Mouse (Mus musculus) CH12.LX (cell line): ENCODE measurements at regions not wholly inside any gene's neighbourhood (a gene's known extent, or its start where the extent isn't known, plus 50 kb on each side); places are given as distances from the start of the nearest gene placed in this dataset.

ENCODE experiments used
- DNase-seq: peaks from one replicate; pipeline ENCODE4 v3.0.0-alpha.2; 2013; ENCODE audit errors: extremely low read depth
- H3K27ac ChIP-seq: 2 replicates; pipeline ENCODE4 v1.5.1; 2012; ENCODE audit warnings: low read depth, mild to moderate bottlenecking, control low read depth, moderate library complexity; ENCODE audit not compliant: insufficient read depth
- H3K27me3 ChIP-seq: replicated peaks from 2 replicates; pipeline ENCODE3; 2012; ENCODE audit warnings: inconsistent platforms
- H3K36me3 ChIP-seq, 2 experiments: replicated peaks in 1 of 2; 2 replicates each; pipeline versions ENCODE3 to v1.6.1; 2012; ENCODE audit warnings: inconsistent platforms in 1 of 2, low read length in 1 of 2, mild to moderate bottlenecking in 1 of 2, mixed read lengths in 1 of 2, moderate library complexity in 1 of 2; ENCODE audit not compliant: control insufficient read depth in 1 of 2, insufficient read depth in 1 of 2
- H3K4me1 ChIP-seq, 2 experiments: 2 replicates each; pipeline ENCODE4 v1.6.1; 2012; ENCODE audit warnings: inconsistent platforms in 1 of 2, moderate library complexity in 1 of 2; ENCODE audit not compliant: insufficient read depth in 2 of 2, control insufficient read depth in 1 of 2
- H3K4me2 ChIP-seq: 2 replicates; pipeline ENCODE4 v1.6.1; 2012; ENCODE audit warnings: low read depth, mild to moderate bottlenecking, control low read depth; ENCODE audit not compliant: poor library complexity, insufficient read depth, severe bottlenecking
- H3K4me3 ChIP-seq, 3 experiments: fragments of 150-350 bp in 1 of 3; sonication (generic) in 1 of 3; replicated peaks in 1 of 3; 2 replicates each; pipeline versions ENCODE3 to v1.5.1; 2011 to 2012; ENCODE audit warnings: low read depth in 2 of 3, low read length in 2 of 3, mild to moderate bottlenecking in 2 of 3, moderate library complexity in 2 of 3, control low read depth in 1 of 3, improper control_type of control experiment in 1 of 3, inconsistent platforms in 1 of 3, mixed read lengths in 1 of 3; ENCODE audit not compliant: poor library complexity in 1 of 3
- H3K79me2 ChIP-seq: replicated peaks from 2 replicates; pipeline ENCODE4 v1.6.1; 2012; ENCODE audit warnings: mild to moderate bottlenecking, moderate library complexity; ENCODE audit not compliant: control insufficient read depth, poor library complexity, insufficient read depth, severe bottlenecking; ENCODE audit errors: extremely low read depth
- H3K9ac ChIP-seq: 2 replicates; pipeline ENCODE4 v1.6.1; 2012; ENCODE audit warnings: low read depth, mild to moderate bottlenecking, control low read depth, moderate library complexity; ENCODE audit not compliant: insufficient read depth
- H3K9me3 ChIP-seq: replicated peaks from 2 replicates; pipeline ENCODE3; 2012; ENCODE audit warnings: low read length, inconsistent platforms, mixed read lengths
- BHLHE40 ChIP-seq: IDR thresholded peaks from 2 replicates; pipeline ENCODE4 v1.6.1; 2011; ENCODE audit warnings: mild to moderate bottlenecking, low read depth, low read length, improper control_type of control experiment
- CHD2 ChIP-seq: IDR thresholded peaks from 2 replicates; pipeline ENCODE4 v1.6.1; 2011; ENCODE audit warnings: low read length, improper control_type of control experiment
- CTCF ChIP-seq, 2 experiments: IDR thresholded peaks in 1 of 2; conservative IDR thresholded peaks in 1 of 2; 2 replicates each; pipeline ENCODE4 v1.5.1; 2011 to 2012; ENCODE audit warnings: low read depth in 2 of 2, low read length in 2 of 2, improper control_type of control experiment in 1 of 2, inconsistent platforms in 1 of 2, mild to moderate bottlenecking in 1 of 2, moderate library complexity in 1 of 2
- ELF1 ChIP-seq: IDR thresholded peaks from 2 replicates; pipeline ENCODE4 v1.6.1; 2014; ENCODE audit warnings: low read depth, mild to moderate bottlenecking, inconsistent platforms, low read length, improper control_type of control experiment
- EP300 ChIP-seq: IDR thresholded peaks from 2 replicates; pipeline ENCODE4 v1.6.1; 2011; ENCODE audit warnings: low read length, improper control_type of control experiment
- ETS1 ChIP-seq: conservative IDR thresholded peaks from 2 replicates; pipeline ENCODE4 v1.6.1; 2012; ENCODE audit warnings: low read depth, mild to moderate bottlenecking, inconsistent platforms, low read length, improper control_type of control experiment, moderate library complexity
- GABPA ChIP-seq: IDR thresholded peaks from 2 replicates; pipeline ENCODE4 v1.6.1; 2012; ENCODE audit warnings: low read depth, low read length, improper control_type of control experiment, inconsistent platforms; ENCODE audit not compliant: insufficient replicate concordance
- IRF4 ChIP-seq: IDR thresholded peaks from 2 replicates; pipeline ENCODE4 v1.6.1; 2014; ENCODE audit warnings: low read depth, mild to moderate bottlenecking, inconsistent platforms, low read length, improper control_type of control experiment
- KAT2A ChIP-seq: IDR thresholded peaks from 2 replicates; pipeline ENCODE4 v1.6.1; 2012; ENCODE audit warnings: low read length, improper control_type of control experiment, inconsistent platforms; ENCODE audit not compliant: insufficient replicate concordance
- MAFK ChIP-seq: IDR thresholded peaks from 2 replicates; pipeline ENCODE4 v1.6.1; 2011; ENCODE audit warnings: low read length, improper control_type of control experiment; ENCODE audit not compliant: insufficient replicate concordance
- MAX ChIP-seq: IDR thresholded peaks from 2 replicates; pipeline ENCODE4 v1.6.1; 2011; ENCODE audit warnings: low read length, improper control_type of control experiment
- MYC ChIP-seq: IDR thresholded peaks from 2 replicates; pipeline ENCODE4 v1.6.1; 2011; ENCODE audit warnings: low read depth, mild to moderate bottlenecking, improper control_type of control experiment, low read length
- NELFE ChIP-seq: IDR thresholded peaks from 2 replicates; pipeline ENCODE4 v1.6.1; 2011; ENCODE audit warnings: low read depth, low read length, improper control_type of control experiment
- NRF1 ChIP-seq: IDR thresholded peaks from 2 replicates; pipeline ENCODE4 v1.6.1; 2014; ENCODE audit warnings: low read depth, mild to moderate bottlenecking, inconsistent platforms, low read length, improper control_type of control experiment, moderate library complexity
- PAX5 ChIP-seq: IDR thresholded peaks from 2 replicates; pipeline ENCODE4 v1.6.1; 2012; ENCODE audit warnings: low read length, inconsistent platforms, mixed read lengths
- POLR2A ChIP-seq: IDR thresholded peaks from 2 replicates; pipeline ENCODE4 v1.6.1; 2011; ENCODE audit warnings: low read depth, mild to moderate bottlenecking, improper control_type of control experiment, low read length
- POLR2AphosphoS2 ChIP-seq: IDR thresholded peaks from 2 replicates; pipeline ENCODE4 v1.6.1; 2011; ENCODE audit warnings: low read depth, low read length, improper control_type of control experiment
- RAD21 ChIP-seq: IDR thresholded peaks from 2 replicates; pipeline ENCODE4 v1.6.1; 2011; ENCODE audit warnings: low read depth, mild to moderate bottlenecking, low read length, improper control_type of control experiment, moderate library complexity
- RCOR1 ChIP-seq: conservative IDR thresholded peaks from 2 replicates; pipeline ENCODE4 v1.6.1; 2012; ENCODE audit warnings: low read depth, mild to moderate bottlenecking, inconsistent platforms, low read length, improper control_type of control experiment
- UBTF ChIP-seq: IDR thresholded peaks from 2 replicates; pipeline ENCODE4 v1.6.1; 2012; ENCODE audit warnings: low read depth, mild to moderate bottlenecking, inconsistent platforms, low read length, improper control_type of control experiment, moderate library complexity
- USF1 ChIP-seq: IDR thresholded peaks from 2 replicates; pipeline ENCODE4 v1.6.1; 2014; ENCODE audit warnings: low read depth, mild to moderate bottlenecking, inconsistent platforms, low read length, improper control_type of control experiment
- USF2 ChIP-seq: conservative IDR thresholded peaks from 2 replicates; pipeline ENCODE4 v1.6.1; 2011; ENCODE audit warnings: low read depth, low read length, improper control_type of control experiment
- ZC3H11A ChIP-seq: IDR thresholded peaks from 2 replicates; pipeline ENCODE4 v1.6.1; 2012; ENCODE audit warnings: low read depth, mild to moderate bottlenecking, inconsistent platforms, low read length, improper control_type of control experiment
- dilution Hi-C: fragments of 300-500 bp; cut with MboI; formaldehyde crosslinking; loops from 2 replicates; pipeline ENCODE4 v1.14.3; 2020; ENCODE audit warnings: low sequenced_read_pairs; ENCODE audit not compliant: extremely low pct_unique_long_range_greater_than_20kb, extremely low pct_ligation_motif_present
- in situ Hi-C: fragments of 300-500 bp; cut with MboI; formaldehyde crosslinking; loops from 3 replicates; pipeline ENCODE4 v1.14.3; 2019; ENCODE audit warnings: low sequenced_read_pairs, low pct_ligation_motif_present, low pct_unique_long_range_greater_than_20kb, mixed read lengths

GRCm38 (mm10) chr5:3247333-3247732 is 94.0 kb upstream of the Cdk6 start:
- H3K4me3 ChIP-seq: no peak overlapping the region
- H3K79me2 ChIP-seq: no peaks in the 10 kb centered on the region
- H3K4me1 ChIP-seq: peaks cover 5 to 12% of the 10 kb centered on the region in 2 experiments; a peak in 2 of 4 replicates
- in situ Hi-C loops (no loop called here), dilution Hi-C loops (no loop called here)
- no peaks in the 10 kb centered on the region for H3K27me3 ChIP-seq
- H3K9ac ChIP-seq: no peak overlapping the region
- H3K27ac ChIP-seq: no peak overlapping the region
- no peaks in the 10 kb centered on the region for H3K36me3 ChIP-seq
- H3K9me3 ChIP-seq: no peaks in the 10 kb centered on the region
- peak; percentile 45 for DNase-seq
- H3K4me2 ChIP-seq: no peak overlapping the region; the same call in 1 of the 2 replicates
- TF ChIP-seq RCOR1 (no peak), USF1 (peak; percentile 8; the same call in 1 of the 2 replicates), IRF4 (peak; percentile 61; the same call in 1 of the 2 replicates)

- dilution Hi-C loops: no loop called here
- TF ChIP-seq EP300 (no peak), UBTF (no peak), ZC3H11A (no peak), MYC (no peak), KAT2A (no peak), USF2 (no peak), NELFE (no peak), MAX (no peak), MAFK (no peak), NRF1 (no peak), POLR2A (no peak)
- DNase-seq: no peak
- H3K4me3 ChIP-seq: no peak overlapping the region
- H3K27ac ChIP-seq: no peak overlapping the region
- no peak overlapping the region for H3K4me2 ChIP-seq
- H3K79me2 ChIP-seq: no peaks in the 10 kb centered on the region
- H3K27me3 ChIP-seq: no peaks in the 10 kb centered on the region
- in situ Hi-C loops: no loop called here
- H3K9me3 ChIP-seq: no peaks in the 10 kb centered on the region
- no peak overlapping the region for H3K9ac ChIP-seq
- H3K4me1 ChIP-seq: peaks cover 2 to 12% of the 10 kb centered on the region in 2 experiments; a peak in 2 of 4 replicates
- H3K36me3 ChIP-seq: no peaks in the 10 kb centered on the region
Observed at GRCm38 (mm10) chr5:3250273-3250672, 91.0 kb upstream of the Cdk6 start.

- no peaks in the 10 kb centered on the region for H3K27me3 ChIP-seq
- H3K9ac ChIP-seq: no peak overlapping the region
- dilution Hi-C loops (no loop called here), in situ Hi-C loops (no loop called here)
- no peaks in the 10 kb centered on the region for H3K36me3 ChIP-seq
- no peak overlapping the region for H3K4me3 ChIP-seq
- no peak overlapping the region for H3K4me2 ChIP-seq
- no peaks in the 10 kb centered on the region for H3K79me2 ChIP-seq
- H3K4me1 ChIP-seq: no peaks in the 10 kb centered on the region
- DNase-seq: no peak
- no peak overlapping the region for H3K27ac ChIP-seq
- TF ChIP-seq ELF1 (no peak), UBTF (no peak), EP300 (no peak), PAX5 (no peak), BHLHE40 (no peak), RAD21 (no peak), GABPA (no peak), POLR2A (no peak), ZC3H11A (no peak), POLR2AphosphoS2 (no peak), ETS1 (no peak), KAT2A (no peak), CTCF (conservative IDR thresholded peaks at IDR 0.05 in 1 of 2, IDR thresholded peaks at IDR 0.05 in 1 of 2; ENCODE audit: low read depth in 2 of 2, low read length in 2 of 2) (no peak), CHD2 (no peak)
- H3K9me3 ChIP-seq: no peaks in the 10 kb centered on the region
Observed at GRCm38 (mm10) chr5:3260289-3260688, 81.0 kb upstream of the Cdk6 start.
